Mouse (Mus musculus) embryonic fibroblast, embryonic 13.5 days (primary cell): ENCODE measurements at regions not wholly inside any gene's neighbourhood (a gene's known extent, or its start where the extent isn't known, plus 50 kb on each side); places are given as distances from the start of the nearest gene placed in this dataset.

Source experiments
- CTCF ChIP-seq: IDR thresholded peaks from 2 replicates; pipeline ENCODE4 v1.5.1; 2011; ENCODE audit warnings: mild to moderate bottlenecking, control low read depth, low read length, moderate library complexity, borderline replicate concordance; ENCODE audit not compliant: insufficient read depth
- POLR2A ChIP-seq: IDR thresholded peaks from 2 replicates; pipeline ENCODE4 v1.6.1; 2011; ENCODE audit warnings: low read depth, mild to moderate bottlenecking, control low read depth, low read length, moderate library complexity

GRCm38 (mm10) chr1:183772844-183773243 lies 240.3 kb upstream of the Dusp10 start:
- TF ChIP-seq CTCF (no peak), POLR2A (no peak)
